Mouse (Mus musculus) c-Kit-positive CD71-negative TER-119-negative erythroid progenitor cells, embryonic 14.5 days (primary cell): Measurements from ENCODE around the gene Dcp1a.
"Not testable (repeated sequence)": the region's sequence is repeated elsewhere in the genome, so short reads cannot be mapped to it uniquely, and the experiment has no call there.

Experiments used
- DNase-seq: peaks from one replicate; pipeline ENCODE4 v3.0.0-alpha.2; 2013; ENCODE audit warnings: low read depth

The Dcp1a gene

GRCm38 (mm10) chr14:30519323-30519722, 40.0 kb downstream of the Dcp1a start:
- no peak for DNase-seq

GRCm38 (mm10) chr14:30523356-30523755, 44.0 kb downstream of the Dcp1a start:
- no peak for DNase-seq

GRCm38 (mm10) chr14:30528392-30528791, 49.1 kb downstream of the Dcp1a start:
- no peak for DNase-seq

GRCm38 (mm10) chr14:30528961-30529360, 49.6 kb downstream of the Dcp1a start:
- DNase-seq, result no peak

- no peak for DNase-seq
These were observed 50.1 kb downstream of the Dcp1a start for GRCm38 (mm10) chr14:30529454-30529853.

- DNase-seq, result no peak
These were observed 51.5 kb downstream of the Dcp1a start for GRCm38 (mm10) chr14:30530726-30531269.

- no peak for DNase-seq
These were observed 52.1 kb downstream of the Dcp1a start for GRCm38 (mm10) chr14:30531431-30531830.

- no peak for DNase-seq
These were observed 52.6 kb downstream of the Dcp1a start for GRCm38 (mm10) chr14:30531896-30532295.

- no peak for DNase-seq
These were observed 54.6 kb downstream of the Dcp1a start for GRCm38 (mm10) chr14:30533780-30534450.

GRCm38 (mm10) chr14:30541541-30541940, 62.2 kb downstream of the Dcp1a start:
- no peak for DNase-seq

- DNase-seq, result not testable (repeated sequence)
These were observed 64.0 kb downstream of the Dcp1a start for GRCm38 (mm10) chr14:30543331-30543730.

- no peak for DNase-seq
These were observed 68.9 kb downstream of the Dcp1a start, which contains the start of gene Tkt for GRCm38 (mm10) chr14:30548131-30548720. Gene Tkt (plus strand): TSS chr14:30548359.

GRCm38 (mm10) chr14:30548965-30549776, 69.8 kb downstream of the Dcp1a start:
- DNase-seq, result peak; percentile 86

- DNase-seq, result no peak
These were observed 70.4 kb downstream of the Dcp1a start for GRCm38 (mm10) chr14:30549777-30550149.

- DNase-seq, result no peak
These were observed 71.1 kb downstream of the Dcp1a start for GRCm38 (mm10) chr14:30550232-30551070.

GRCm38 (mm10) chr14:30551509-30551908, 72.2 kb downstream of the Dcp1a start:
- DNase-seq, result no peak

GRCm38 (mm10) chr14:30551981-30552380, 72.6 kb downstream of the Dcp1a start:
- DNase-seq, result no peak

- DNase-seq, result no peak
These were observed 73.8 kb downstream of the Dcp1a start for GRCm38 (mm10) chr14:30553185-30553584.

- no peak for DNase-seq
These were observed 77.3 kb downstream of the Dcp1a start for GRCm38 (mm10) chr14:30556651-30557050.

GRCm38 (mm10) chr14:30557730-30558129, 78.4 kb downstream of the Dcp1a start:
- no peak for DNase-seq

- DNase-seq, result no peak
These were observed 80.1 kb downstream of the Dcp1a start for GRCm38 (mm10) chr14:30559321-30559850.
